Mouse (Mus musculus) neural tube, embryonic 12.5 days (tissue): ENCODE data around the gene Abcc3. TPM values are rescaled to one million over a fixed set of nuclear protein-coding genes. Genes with fewer than 3 reads are reported as not detected.
"Not testable (repeated sequence)": the region's sequence is repeated elsewhere in the genome, so short reads cannot be mapped to it uniquely, and the experiment has no call there.

Experiments used
- ATAC-seq: fragments of 200-750 bp; cut with Nextera tagmentation; 2 replicates; pipeline ENCODE4 v1.8.0; 2017; ENCODE audit warnings: low read depth, mild to moderate bottlenecking, moderate TSS enrichment, moderate library complexity; ENCODE audit not compliant: low FRiP score
- H3K27ac ChIP-seq: fragments of 300-500 bp; sonication (generic); 2 replicates; pipeline ENCODE4 v1.5.1; 2016
- H3K27me3 ChIP-seq: fragments of 300-500 bp; sonication (generic); replicated peaks from 2 replicates; pipeline ENCODE4 v1.6.1; 2016; ENCODE audit warnings: mild to moderate bottlenecking
- H3K36me3 ChIP-seq: fragments of 300-500 bp; sonication (generic); 2 replicates; pipeline ENCODE4 v1.6.1; 2016; ENCODE audit warnings: mild to moderate bottlenecking
- H3K4me1 ChIP-seq: fragments of 300-500 bp; sonication (generic); 2 replicates; pipeline ENCODE4 v1.6.1; 2016
- H3K4me2 ChIP-seq: fragments of 300-500 bp; sonication (generic); replicated peaks from 2 replicates; pipeline ENCODE4 v1.6.1; 2016; ENCODE audit warnings: mild to moderate bottlenecking
- H3K4me3 ChIP-seq: fragments of 300-500 bp; sonication (generic); 2 replicates; pipeline ENCODE4 v1.5.1; 2016
- H3K9ac ChIP-seq: fragments of 300-500 bp; sonication (generic); 2 replicates; pipeline ENCODE4 v1.6.1; 2016; ENCODE audit warnings: mild to moderate bottlenecking
- H3K9me3 ChIP-seq: fragments of 300-500 bp; sonication (generic); 2 replicates; pipeline ENCODE4 v1.6.1; 2016; ENCODE audit warnings: mild to moderate bottlenecking
- WGBS: fragments of 180-500 bp; shearing (Covaris S2); methylation state at CpG from one replicate; pipeline ENCODE4 v1.1.7; 2016; 5-methylcytosine and 5-hydroxymethylcytosine counted together
- polyA plus RNA-seq: library from polyadenylated mRNA; unstranded; fragments of >200 nt; fragmentation: Nextera tagmentation; extraction: Ambion mirVana; gene quantifications from 2 replicates; pipeline ENCODE4 v1.2.1, GENCODE M21; 2016

Gene Abcc3
- polyA plus RNA-seq, 1 experiment from 2014 or later = 0.52 TPM

- peaks cover 43% of the 10 kb centered on the region for H3K4me1 ChIP-seq
- no peaks in the 10 kb centered on the region for H3K9me3 ChIP-seq
- 65% methylated on average over 10 of the region's 10 CpGs for WGBS
- H3K36me3 ChIP-seq = peaks cover 19% of the 10 kb centered on the region
- no peak overlapping the region for H3K27ac ChIP-seq
- 0 out of 2 replicates have a peak, but pooled peaks cover 5% of the 10 kb centered on the region for H3K27me3 ChIP-seq
- H3K4me2 ChIP-seq = no peak overlapping the region
- no peak overlapping the region for H3K9ac ChIP-seq
- no peak for ATAC-seq
- no peak overlapping the region for H3K4me3 ChIP-seq
Observed at GRCm38 (mm10) chr11:94419004-94419727, 26.4 kb upstream of the Abcc3 start.

GRCm38 (mm10) chr11:94414042-94414441, 21.2 kb upstream of the Abcc3 start:
- Histone ChIP-seq H3K27ac (no peak overlapping the region), H3K36me3 (peaks cover 15% of the 10 kb centered on the region), H3K4me2 (peak overlapping the region; percentile 35; the same call in 1 of the 2 replicates), H3K4me3 (no peak overlapping the region), H3K9ac (peak overlapping the region; percentile 29; the same call in 1 of the 2 replicates), H3K4me1 (peaks cover 43% of the 10 kb centered on the region), H3K27me3 (peaks cover 5% of the 10 kb centered on the region; the same call in 1 of the 2 replicates), H3K9me3 (no peaks in the 10 kb centered on the region)
- no peak for ATAC-seq
- WGBS = 65% methylated on average over 4 of the region's 4 CpGs

GRCm38 (mm10) chr11:94413516-94413915, 20.7 kb upstream of the Abcc3 start:
- no peak overlapping the region for H3K4me3 ChIP-seq
- 17% methylated on average over 8 of the region's 8 CpGs for WGBS
- peaks cover 15% of the 10 kb centered on the region for H3K36me3 ChIP-seq
- peaks cover 48% of the 10 kb centered on the region for H3K4me1 ChIP-seq
- peak overlapping the region; percentile 29; the same call in 1 of the 2 replicates for H3K9ac ChIP-seq
- ATAC-seq = peak; percentile 43
- no peak overlapping the region for H3K27ac ChIP-seq
- H3K9me3 ChIP-seq = no peaks in the 10 kb centered on the region
- H3K27me3 ChIP-seq = peaks cover 5% of the 10 kb centered on the region; the same call in 1 of the 2 replicates
- peak overlapping the region; percentile 35 for H3K4me2 ChIP-seq

- Histone ChIP-seq H3K36me3 (peaks cover 15% of the 10 kb centered on the region), H3K9me3 (no peaks in the 10 kb centered on the region), H3K27ac (no peak overlapping the region), H3K4me3 (no peak overlapping the region), H3K4me2 (peak overlapping the region; percentile 35), H3K27me3 (peaks cover 5% of the 10 kb centered on the region; the same call in 1 of the 2 replicates), H3K9ac (0 out of 2 replicates have a peak overlapping the region, but pooled peaks have one; percentile 5), H3K4me1 (peaks cover 48% of the 10 kb centered on the region)
- peak; percentile 57 for ATAC-seq
- WGBS = 21% methylated on average over 10 of the region's 10 CpGs
Observed at GRCm38 (mm10) chr11:94412998-94413469, 20.2 kb upstream of the Abcc3 start.

- WGBS = 66% methylated on average over 2 of the region's 2 CpGs
- H3K4me1 ChIP-seq = peaks cover 53% of the 10 kb centered on the region
- no peaks in the 10 kb centered on the region for H3K9me3 ChIP-seq
- H3K4me3 ChIP-seq = no peak overlapping the region
- H3K27me3 ChIP-seq = peaks cover 5% of the 10 kb centered on the region; the same call in 1 of the 2 replicates
- H3K9ac ChIP-seq = 0 out of 2 replicates have a peak overlapping the region, but pooled peaks have one; percentile 5
- peaks cover 15% of the 10 kb centered on the region for H3K36me3 ChIP-seq
- peak overlapping the region; percentile 35 for H3K4me2 ChIP-seq
- no peak overlapping the region for H3K27ac ChIP-seq
- ATAC-seq = no peak
Observed at GRCm38 (mm10) chr11:94412562-94412961, 19.8 kb upstream of the Abcc3 start.

- Histone ChIP-seq H3K9ac (0 out of 2 replicates have a peak overlapping the region, but pooled peaks have one; percentile 2), H3K27ac (peak overlapping the region; percentile 67; the same call in 1 of the 2 replicates), H3K4me2 (peak overlapping the region; percentile 8; the same call in 1 of the 2 replicates), H3K27me3 (no peaks in the 10 kb centered on the region; the same call in 1 of the 2 replicates), H3K4me3 (no peak overlapping the region), H3K36me3 (no peaks in the 10 kb centered on the region), H3K4me1 (peaks cover 39% of the 10 kb centered on the region), H3K9me3 (no peaks in the 10 kb centered on the region)
- ATAC-seq = peak; percentile 70
- 33% methylated on average over 11 of the region's 11 CpGs for WGBS
Observed at GRCm38 (mm10) chr11:94407803-94408321, 15.1 kb upstream of the Abcc3 start.

- WGBS = 69% methylated on average over 6 of the region's 6 CpGs
- Histone ChIP-seq H3K4me1 (peaks cover 31% of the 10 kb centered on the region), H3K27ac (no peak overlapping the region)
Observed at GRCm38 (mm10) chr11:94405348-94405747, 12.6 kb upstream of the Abcc3 start.

GRCm38 (mm10) chr11:94404641-94405260, 12.0 kb upstream of the Abcc3 start:
- H3K36me3 ChIP-seq = no peaks in the 10 kb centered on the region

More at GRCm38 (mm10) chr11:94405348-94405747, 12.6 kb upstream of the Abcc3 start:
- Histone ChIP-seq H3K4me2 (no peak overlapping the region), H3K9me3 (no peaks in the 10 kb centered on the region), H3K27me3 (no peaks in the 10 kb centered on the region), H3K4me3 (no peak overlapping the region), H3K9ac (no peak overlapping the region), H3K36me3 (no peaks in the 10 kb centered on the region)
- no peak for ATAC-seq

GRCm38 (mm10) chr11:94404178-94404577, 11.4 kb upstream of the Abcc3 start:
- Histone ChIP-seq H3K27me3 (no peaks in the 10 kb centered on the region), H3K9ac (no peak overlapping the region), H3K27ac (no peak overlapping the region), H3K9me3 (no peaks in the 10 kb centered on the region), H3K4me1 (peaks cover 26% of the 10 kb centered on the region), H3K4me3 (no peak overlapping the region), H3K4me2 (no peak overlapping the region), H3K36me3 (no peaks in the 10 kb centered on the region)
- WGBS = 69% methylated on average over 5 of the region's 5 CpGs
- no peak for ATAC-seq

More at GRCm38 (mm10) chr11:94404641-94405260, 12.0 kb upstream of the Abcc3 start:
- Histone ChIP-seq H3K27me3 (no peaks in the 10 kb centered on the region), H3K4me1 (peaks cover 31% of the 10 kb centered on the region), H3K9me3 (no peaks in the 10 kb centered on the region), H3K4me2 (no peak overlapping the region), H3K4me3 (no peak overlapping the region), H3K27ac (no peak overlapping the region), H3K9ac (no peak overlapping the region)
- ATAC-seq = peak; percentile 22; the same call in 1 of the 2 replicates
- WGBS = 24% methylated on average over 11 of the region's 11 CpGs

GRCm38 (mm10) chr11:94403757-94404156, 11.0 kb upstream of the Abcc3 start:
- H3K4me2 ChIP-seq = no peak overlapping the region
- ATAC-seq = no peak
- no peaks in the 10 kb centered on the region for H3K27me3 ChIP-seq
- WGBS = 84% methylated on average over 10 of the region's 10 CpGs
- H3K9me3 ChIP-seq = no peaks in the 10 kb centered on the region
- H3K4me3 ChIP-seq = no peak overlapping the region
- H3K36me3 ChIP-seq = no peaks in the 10 kb centered on the region
- H3K27ac ChIP-seq = no peak overlapping the region
- H3K4me1 ChIP-seq = peaks cover 22% of the 10 kb centered on the region
- no peak overlapping the region for H3K9ac ChIP-seq

- WGBS = 81% methylated on average over 5 of the region's 5 CpGs
Observed at GRCm38 (mm10) chr11:94402731-94403130, 9.9 kb upstream of the Abcc3 start.

GRCm38 (mm10) chr11:94402029-94402428, 9.2 kb upstream of the Abcc3 start:
- not testable (repeated sequence) for H3K4me1 ChIP-seq, H3K9me3 ChIP-seq, H3K36me3 ChIP-seq, H3K27ac ChIP-seq, H3K4me3 ChIP-seq, ATAC-seq, H3K4me2 ChIP-seq, H3K9ac ChIP-seq, H3K27me3 ChIP-seq
- WGBS = 90% methylated on average over 4 of the region's 4 CpGs

More at GRCm38 (mm10) chr11:94402731-94403130, 9.9 kb upstream of the Abcc3 start:
- Histone ChIP-seq H3K27me3 (no peaks in the 10 kb centered on the region), H3K4me3 (no peak overlapping the region), H3K4me1 (peaks cover 17% of the 10 kb centered on the region), H3K36me3 (no peaks in the 10 kb centered on the region), H3K4me2 (no peak overlapping the region), H3K9me3 (no peaks in the 10 kb centered on the region), H3K9ac (no peak overlapping the region), H3K27ac (no peak overlapping the region)
- ATAC-seq = no peak
